Mouse (Mus musculus) right cerebral cortex, postnatal 14 days (tissue): ENCODE measurements around the gene Fam222b.

ENCODE experiments used
- DNase-seq: peaks from one replicate; pipeline ENCODE4 v3.0.0; 2022

Fam222b gene

DNA sequence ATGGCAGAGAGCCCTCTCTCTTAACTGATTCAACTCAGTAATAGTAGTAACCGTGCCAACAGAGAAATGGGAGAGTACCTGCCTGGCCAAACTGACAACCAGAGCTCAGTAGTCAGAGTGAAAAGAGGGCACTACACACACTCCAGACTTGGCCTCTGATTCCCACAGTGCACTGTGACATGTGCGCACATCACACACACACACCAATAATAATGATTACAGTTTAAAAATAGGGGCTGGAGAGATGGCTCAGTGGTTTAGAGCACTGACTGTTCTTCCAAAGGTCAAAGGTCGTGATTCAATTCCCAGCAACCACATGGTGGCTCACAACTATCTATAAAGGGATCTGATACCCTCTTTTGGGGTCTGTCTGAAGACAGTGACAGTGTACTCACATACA is 43.6 kb downstream of the Fam222b start:
- DNase-seq = no peak

DNA sequence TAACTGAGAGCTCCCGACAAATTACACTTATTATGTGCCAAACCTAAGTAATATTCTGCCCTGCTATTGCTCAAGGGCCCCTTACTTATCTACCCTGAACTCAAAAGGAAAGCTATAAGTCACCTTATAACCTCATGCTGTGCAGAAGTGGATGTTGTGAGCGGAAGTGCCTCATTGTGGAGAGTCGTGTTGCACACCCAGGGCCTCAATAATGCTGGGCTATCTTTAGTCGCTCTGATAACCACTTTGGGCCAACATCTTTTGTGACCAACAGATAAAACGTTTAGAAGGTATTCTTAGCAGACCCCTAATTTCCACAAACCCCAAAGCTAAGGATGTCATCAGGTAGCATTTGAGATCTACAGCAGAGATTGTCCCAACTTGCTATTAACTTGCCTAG is 46.2 kb downstream of the Fam222b start:
- DNase-seq = no peak

DNA sequence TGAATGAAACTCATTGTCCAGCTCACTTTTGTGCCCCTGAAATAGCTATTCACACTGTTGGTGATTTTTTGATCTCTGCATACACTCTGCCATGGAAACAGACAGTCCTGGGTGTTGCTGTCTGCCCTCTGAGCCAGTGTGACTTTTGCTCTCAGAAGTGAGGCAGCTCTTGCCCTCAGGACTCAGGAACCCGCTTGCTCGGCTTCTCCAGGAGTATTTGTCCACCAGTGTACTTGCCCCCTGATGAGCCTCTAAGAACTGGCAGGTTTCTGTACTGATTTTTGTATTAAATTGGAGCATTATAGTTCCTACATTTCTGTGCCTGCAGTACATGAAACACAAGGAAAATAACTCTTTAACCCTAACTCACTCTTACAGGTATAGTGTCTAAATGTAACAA is 49.1 kb downstream of the Fam222b start:
- no peak for DNase-seq

DNA sequence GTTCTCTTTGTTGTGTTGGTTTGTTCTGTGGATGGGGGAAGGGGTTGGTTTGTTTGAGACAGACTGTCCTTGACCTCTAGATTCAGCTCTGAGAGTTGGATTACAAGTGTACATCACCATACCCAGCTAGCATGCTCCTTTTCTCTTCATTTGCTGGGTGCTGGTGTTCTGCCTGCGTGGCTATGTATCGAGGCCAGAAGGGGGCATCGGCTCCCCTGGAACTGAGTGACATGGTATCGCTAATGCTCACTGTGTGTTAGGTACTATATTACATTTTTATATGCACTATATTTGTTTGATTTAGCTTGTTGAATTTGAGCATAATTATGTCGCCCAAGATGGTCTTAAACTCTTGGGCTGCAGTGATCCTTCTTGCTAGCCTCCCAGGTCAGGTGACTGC is 51.7 kb downstream of the Fam222b start:
- DNase-seq = no peak

DNA sequence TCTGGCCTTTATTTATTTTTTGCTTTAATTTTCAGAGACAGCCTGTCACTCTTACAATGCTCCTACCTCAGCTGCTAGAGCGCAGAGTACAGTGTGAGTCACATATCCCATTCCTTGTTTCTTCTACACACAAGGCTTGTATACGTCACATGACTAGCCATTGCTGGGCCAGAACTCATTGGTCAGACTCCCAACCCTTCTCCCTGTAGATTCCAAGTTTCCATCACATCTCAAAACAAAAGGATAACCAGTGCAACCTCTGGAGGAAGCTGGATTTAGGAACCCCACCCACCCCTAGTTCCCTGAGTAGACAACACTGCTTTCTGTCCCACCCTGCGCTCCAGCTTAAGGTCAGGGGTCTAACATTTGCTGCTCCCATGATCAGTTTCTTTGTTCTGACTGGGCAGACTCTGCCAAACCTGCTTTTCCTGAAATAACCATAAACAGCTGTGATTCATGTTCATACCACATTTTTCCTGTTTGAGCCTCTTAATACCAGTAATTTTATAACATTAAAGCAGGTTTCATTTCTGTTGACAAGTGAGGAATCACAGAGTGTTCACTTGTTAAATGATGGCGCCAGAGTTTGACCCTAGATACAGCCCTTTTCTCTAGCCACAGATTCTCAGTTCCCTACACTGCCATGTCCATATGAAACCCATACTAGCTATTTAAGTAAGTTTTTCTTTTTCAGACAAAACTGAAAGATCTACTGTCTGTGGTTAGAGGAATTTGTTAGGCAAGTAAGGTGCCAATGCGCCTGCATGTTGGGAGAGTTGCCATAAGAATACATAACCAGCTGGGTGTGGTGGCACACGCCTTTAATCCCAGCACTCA is 52.5 kb downstream of the Fam222b start:
- DNase-seq = no peak

DNA sequence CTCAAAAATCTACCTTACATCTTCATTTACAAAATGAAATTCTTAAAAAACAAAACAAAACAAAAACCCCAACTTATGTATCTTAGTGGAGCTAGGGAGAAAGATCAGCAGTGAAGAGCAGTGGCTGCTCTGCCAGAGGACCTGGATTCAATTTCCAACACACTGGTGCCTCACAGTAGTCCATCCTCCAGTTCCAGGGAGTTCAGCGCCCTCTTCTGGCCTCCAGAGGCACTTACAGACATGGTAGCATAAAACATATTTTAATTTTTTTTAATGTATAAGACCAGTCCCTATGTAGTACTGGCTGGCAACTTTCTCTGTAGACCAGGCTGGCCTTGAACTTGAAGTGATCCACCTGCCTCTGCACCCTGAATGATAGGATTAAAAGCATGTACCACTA is 56.7 kb downstream of the Fam222b start:
- DNase-seq = peak; percentile 24

DNA sequence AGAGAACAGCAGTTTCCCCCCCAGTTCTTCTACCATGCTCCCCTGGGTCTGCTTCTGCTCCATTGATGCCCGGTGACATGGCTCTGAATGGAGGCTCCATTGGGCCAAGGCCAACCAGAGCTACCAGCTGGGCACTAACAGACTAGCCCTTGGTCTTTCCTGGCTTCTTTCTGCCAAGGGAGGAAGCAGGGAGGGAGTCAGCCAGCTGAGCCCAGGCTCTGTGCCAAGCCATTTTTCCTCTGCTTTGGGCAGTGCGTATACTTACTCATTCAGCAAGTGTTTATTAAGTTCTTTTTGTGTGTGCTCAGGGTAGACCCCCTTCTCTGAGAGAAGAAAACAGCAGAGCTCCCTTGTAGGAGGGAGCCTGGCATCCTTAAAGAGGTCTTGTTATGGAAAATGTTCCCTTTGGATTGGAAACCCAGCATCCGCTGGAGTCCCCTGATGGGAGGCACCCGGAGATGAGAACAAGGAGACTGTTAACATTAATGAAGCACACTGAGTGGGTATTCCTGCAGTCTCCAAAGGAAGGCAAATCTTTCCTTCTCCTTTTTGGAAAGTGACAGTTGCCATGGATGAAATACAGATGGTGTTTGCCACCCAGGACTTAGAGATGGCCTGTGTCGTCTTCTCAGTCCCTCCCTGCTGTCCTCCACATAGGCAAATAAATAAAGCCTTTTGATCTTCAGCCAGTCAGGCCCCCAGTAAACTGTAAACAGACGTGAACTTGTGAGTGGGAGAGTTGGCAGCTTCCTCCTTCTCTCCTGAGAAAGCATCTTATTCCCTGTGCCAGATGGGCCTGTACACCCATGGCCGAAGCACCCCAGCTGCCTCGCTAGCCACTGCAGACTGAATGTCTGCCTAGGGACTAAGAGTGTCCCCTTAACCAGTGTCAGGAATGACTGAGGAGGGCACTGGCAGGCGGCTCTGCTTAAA is 58.1 kb downstream of the Fam222b start:
- peak; percentile 84 for DNase-seq

DNA sequence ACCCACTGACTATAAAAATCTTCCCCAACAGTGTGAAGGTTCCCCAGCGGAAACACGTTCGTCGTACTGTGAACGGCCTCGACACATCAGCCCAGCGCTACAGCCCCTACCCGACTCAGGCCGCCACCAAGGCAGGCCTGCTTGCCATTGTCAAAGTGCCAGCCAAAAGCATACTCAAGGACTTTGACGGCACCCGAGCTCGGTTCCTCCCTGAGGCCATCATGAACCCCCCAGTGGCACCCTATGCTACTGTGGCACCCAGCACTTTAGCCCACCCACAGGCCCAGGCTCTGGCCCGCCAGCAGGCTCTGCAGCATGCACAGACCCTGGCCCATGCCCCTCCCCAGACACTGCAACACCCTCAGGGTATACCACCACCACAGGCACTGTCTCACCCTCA is 59.3 kb downstream of the Fam222b start:
- peak; percentile 14 for DNase-seq

DNA sequence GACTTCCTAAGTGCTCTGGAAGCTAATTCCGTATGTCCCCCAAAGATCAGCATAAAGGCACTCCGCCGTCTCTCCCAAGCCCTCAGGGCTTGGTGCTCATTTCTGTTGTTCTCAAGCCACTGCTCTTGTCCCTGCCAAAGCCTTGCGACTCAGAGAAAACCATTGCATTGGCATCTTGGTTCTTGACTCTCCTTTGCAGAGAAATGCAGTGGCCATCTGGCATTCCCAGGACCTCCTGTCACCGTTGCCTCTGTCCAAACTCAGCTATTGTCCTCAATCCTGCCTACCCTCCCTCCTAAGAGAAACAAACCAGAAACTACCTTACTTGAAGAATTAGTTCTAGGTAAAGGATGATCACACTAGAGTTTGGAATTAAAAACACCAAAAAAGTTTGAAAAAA is 61.2 kb downstream of the Fam222b start:
- no peak for DNase-seq

DNA sequence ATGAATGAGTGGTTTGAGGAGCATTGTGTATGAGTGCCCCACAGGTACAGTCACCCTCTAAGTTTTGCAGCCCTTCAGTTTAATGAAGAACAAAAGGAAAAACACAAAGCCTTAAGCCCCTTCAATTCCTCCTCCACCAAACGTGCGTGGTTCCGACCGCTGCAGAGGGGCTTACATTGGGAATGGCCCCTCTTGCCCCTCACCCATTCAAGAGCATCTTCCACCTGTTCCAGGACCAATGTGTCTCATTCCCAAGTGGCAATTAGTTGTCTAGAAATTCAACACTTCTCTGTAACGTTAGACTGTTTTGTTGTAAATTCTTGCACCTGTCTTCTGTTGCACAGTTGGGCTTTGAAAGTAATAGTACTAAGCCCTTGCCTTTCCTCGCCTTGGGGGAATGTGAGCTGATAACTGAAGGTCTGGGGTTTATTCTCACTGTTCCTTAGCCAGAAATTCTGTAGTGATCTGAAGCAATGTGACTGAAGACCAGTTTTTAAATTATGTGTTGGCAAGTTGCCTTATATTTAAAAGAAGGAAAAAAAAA is 61.8 kb downstream of the Fam222b start:
- DNase-seq = no peak

DNA sequence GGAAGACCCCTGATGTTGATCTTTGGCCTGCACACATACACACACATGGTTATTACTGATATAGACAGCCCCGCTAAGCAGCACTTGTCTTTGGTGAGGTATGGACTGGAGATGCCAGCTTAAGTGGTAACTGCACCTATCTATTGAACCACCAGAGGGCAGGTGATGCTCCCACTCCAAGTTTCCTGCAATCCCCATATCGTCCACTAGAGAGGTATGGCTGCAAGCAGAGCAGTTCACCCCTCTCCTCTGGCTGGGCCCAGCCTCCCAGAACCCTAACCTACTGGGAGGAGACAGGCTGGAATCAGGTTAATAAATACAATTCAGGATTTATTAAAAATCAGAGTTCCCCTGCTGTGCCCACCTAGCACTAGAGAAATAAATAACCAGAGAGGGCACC is 64.6 kb downstream of the Fam222b start:
- peak; percentile 62 for DNase-seq

DNA sequence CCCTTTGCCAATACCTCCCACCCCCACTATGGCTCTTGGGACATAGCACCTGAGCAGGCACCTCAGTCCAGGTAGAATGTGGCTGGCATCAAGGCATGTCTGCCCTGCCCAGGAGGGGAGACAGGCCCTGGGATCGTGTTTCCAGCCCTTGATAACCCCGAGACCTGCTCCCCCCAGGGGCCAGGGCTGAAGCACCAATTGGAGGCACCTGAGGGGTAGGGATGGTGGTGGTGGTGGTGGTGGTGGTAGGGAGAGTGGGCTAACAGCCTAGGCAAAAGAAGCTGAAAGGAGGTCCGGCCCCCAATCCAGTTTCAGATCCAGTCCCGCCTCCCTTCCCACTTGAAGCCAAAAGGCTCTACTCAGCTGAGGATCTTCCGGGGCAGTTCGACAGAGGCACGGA is 65.1 kb downstream of the Fam222b start:
- DNase-seq = no peak

DNA sequence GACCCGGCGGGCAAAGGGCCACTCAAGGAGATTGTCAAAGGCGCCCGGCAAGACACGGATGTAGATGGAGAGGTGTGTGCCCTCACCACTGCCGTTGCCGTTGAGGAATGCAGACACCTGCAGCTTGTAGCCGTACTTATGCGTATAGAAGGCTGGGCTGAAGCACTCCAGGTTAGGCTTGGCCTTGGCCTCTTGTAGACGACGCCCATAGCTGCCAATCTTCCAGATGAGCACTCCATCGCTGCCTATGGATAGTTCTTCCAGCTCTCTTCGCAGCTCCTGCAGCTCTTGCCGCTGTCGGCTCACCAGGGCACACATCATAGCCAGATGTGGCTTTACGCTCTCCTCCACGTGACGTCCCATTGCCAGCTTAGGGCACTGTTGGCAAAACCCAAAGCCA is 65.7 kb downstream of the Fam222b start:
- no peak for DNase-seq

DNA sequence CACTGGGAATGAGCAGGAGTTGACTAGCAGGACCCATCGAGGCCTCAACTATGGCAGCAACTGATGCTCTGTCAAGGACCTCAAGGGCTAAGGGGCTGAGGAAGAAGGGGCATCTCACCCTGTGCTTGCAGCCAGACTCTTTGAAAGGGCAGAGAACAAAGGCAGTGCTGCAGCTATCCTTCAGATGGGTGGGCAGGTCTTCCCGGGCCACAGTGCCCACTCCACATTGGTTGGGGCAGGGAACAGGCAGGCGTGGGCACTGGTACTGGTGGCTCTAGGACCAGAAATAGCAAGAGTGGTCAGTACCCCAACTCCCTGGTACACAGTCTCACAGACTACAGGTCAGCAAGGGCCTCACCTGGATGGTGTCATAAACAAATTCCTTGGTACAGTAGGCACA is 66.2 kb downstream of the Fam222b start:
- no peak for DNase-seq

DNA sequence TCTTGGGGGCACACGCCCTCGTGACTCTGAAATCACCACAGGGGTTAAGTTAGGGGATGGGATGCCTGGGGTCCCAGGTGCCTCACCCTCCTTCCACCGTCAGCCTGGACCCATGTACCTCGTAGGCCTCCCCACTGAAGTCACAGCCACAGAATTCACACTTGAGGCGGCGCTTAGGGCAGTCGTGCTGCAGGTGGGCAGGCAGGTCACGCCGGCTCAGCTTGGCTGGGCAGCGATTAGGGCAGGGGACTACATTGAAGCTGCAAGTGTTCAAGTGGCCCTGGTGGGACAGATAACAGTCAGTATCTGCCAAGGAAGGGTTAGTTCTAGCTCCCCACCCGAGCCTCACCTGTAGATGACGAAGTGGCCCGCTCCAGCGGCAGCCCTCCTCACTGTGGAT is 66.7 kb downstream of the Fam222b start:
- no peak for DNase-seq

DNA sequence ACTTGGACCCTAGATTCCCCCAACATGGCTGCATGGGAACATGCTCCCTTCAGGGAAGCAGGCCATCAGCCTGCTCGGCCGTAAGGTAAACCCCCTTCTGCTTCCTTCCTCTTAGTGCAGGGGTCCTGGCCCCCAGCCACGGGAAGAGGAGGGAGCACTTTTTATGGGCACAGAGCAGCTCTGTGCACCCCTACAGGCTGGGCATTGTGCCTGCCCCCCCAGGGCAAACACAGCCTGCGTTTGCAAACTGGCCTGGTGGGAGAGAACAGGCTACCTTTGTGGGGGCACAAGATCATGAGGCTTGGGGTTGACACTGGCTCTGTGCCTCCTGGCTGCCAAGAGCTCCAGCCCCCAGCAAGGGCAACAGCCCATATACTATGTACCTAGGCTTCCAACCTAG is 67.5 kb downstream of the Fam222b start:
- DNase-seq = no peak

DNA sequence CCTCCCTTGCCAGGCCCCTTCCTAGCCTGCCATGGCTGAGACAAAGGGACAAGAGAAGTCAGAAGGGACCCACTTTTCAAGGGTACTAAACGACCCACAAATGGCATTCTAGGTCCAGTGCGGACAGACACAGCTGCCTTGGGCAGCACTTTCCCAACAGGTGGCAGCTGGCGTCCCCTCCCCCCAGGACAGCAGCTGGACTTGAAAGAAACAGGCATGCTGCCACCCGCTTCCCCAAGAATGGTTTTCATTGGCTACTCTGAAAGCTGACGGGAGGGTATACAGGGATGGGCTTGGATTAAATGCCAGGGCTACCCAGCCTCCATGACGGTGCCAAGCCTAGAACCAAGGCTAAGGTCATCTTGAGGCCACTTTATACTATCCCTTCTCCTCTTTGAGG is 68.0 kb downstream of the Fam222b start:
- peak; percentile 59 for DNase-seq

DNA sequence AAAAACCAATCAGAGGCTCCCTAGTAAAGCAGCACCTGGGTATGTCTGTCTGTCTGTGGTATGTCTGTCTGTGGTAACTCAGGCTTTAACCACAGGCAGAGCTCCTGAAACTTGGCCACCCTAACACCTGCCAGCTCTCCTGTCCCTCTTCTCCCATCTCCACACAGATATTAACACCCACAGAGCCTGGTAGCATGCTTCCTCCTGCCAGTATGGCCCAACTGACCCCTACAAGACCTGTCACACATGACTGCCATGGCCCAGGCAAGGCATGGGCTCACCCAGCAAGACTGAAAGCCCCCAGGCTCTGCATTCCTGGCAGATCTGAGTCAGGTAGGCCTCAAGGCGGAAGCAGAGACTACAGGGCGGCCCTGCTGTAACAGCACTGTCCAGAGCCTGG is 68.6 kb downstream of the Fam222b start:
- no peak for DNase-seq

DNA sequence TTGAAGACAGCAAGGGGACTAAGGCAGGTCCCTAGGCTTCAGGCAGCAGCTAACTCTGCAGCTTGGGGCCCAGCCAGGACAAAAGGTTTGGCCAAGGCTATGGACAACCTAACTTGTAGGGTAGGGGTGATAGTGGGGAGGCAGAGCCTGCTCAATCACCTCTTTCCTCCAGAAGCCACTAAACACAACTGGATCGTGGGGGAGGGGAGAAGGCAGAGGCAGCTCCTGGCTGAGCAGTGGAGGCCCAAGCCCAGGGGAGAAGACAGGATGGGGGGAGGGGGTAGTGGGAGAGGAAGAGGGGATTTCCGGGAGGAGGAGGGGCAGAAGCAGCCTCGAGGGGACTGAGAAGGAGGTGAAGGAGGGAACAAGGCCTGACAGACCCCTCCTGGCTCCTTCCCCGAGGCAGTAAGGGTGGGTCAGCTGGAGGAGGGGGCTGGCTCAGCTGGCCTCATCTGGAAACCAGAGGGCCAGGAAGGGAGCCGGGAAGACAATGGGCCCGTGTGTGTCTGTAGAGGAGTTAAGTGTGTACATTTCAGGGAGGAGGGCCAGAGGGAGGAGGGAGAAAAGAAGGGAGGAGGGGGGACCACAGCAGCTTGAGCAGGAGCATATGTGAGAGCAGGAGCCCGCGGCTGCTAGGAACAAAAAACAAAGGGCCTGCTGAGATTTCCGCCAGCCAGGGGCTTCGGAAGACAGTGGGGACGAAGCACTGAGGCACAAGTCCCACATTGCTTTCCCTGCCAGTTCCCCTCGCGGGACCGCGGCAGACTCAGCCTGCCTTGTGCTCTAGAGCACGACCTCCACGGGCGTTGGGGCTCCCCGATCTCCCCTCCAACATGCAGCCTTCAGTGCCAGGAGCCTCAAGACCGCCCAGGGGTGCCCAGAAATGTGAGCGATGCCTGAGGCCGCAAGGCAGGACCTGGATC is 69.5 kb downstream of the Fam222b start:
- no peak for DNase-seq

DNA sequence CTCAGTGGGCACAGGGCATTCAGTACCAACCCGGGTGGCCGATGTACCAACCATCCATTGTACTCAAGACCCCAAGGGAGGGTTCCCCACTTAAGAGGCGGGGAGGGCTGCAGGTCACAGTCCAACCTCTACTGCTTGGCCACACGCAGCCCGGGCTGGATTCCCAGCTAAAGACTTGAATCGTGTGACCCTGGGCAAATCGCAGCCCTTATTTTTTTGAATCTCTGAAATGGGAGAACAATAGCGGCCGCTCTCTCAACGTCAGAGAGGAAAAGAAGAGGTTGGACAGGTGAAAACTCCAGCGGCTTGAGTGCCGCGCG is 70.1 kb downstream of the Fam222b start:
- no peak for DNase-seq

DNA sequence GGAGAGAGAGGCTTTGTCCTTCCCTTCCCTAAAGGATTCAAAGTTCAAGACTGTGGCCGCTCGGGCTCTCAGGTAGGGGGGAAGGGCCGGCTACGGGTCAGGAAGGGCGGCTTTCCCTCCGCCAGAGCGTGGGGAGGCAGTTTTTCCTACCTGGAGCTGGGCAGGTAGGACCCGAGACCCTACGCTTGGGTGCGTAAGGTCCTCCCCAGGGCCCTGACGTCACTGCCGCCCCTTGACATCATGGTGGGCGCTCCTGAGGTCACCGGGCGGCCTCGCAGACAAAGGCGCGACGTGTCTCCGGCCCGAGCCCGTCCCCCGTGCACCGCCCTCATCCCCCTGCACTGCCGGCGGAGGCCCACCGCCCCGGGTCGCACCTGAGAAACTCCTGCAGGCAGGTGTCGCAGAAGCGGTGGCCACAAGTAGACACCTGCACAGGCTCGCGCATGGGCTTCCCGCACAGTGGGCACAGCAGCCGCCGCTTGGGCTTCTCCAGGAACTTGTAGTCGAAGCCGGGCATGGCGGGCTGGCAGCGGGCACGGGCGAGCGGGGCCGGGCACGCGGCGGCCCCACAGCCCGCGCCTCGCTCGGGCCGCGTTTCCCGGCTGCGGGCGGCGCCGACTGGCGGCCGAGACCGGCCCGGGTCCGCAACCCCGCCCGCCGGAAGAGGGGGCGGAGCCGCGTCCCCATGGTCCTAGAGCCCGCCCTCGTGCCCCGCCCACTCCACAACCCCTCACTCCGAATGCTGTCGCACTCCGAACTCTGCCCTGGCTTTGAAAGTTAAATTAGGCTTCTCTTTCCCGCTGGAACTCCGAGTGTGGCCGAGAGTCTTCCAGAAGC is 70.7 kb downstream of the Fam222b start, which contains the start of gene Traf4:
Traf4 (minus strand) TSS at position 666 of the 837 bp plus-strand sequence.
- peak; percentile 77 for DNase-seq

DNA sequence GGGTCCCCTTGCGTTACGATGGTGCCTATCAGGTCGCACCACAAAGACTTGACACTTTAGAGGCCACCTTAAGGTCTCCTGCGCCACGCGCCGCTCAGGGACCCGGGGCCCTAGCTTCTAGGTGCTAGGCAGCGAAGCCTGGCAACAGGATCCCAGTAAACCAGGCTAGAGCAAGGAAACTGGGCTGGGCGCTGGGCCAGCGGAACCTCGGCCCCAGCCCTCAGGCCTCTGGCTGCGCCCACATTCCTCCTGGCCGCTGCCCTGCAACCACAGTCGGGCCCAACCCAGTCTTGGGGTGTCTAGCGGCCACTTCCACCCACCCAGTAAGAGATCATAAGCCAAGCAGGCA is 71.3 kb downstream of the Fam222b start:
- DNase-seq = peak; percentile 53
